Mouse (Mus musculus): ENCODE measurements around the gene Vmn1r198. TPM values are rescaled to one million over a fixed set of nuclear protein-coding genes. Genes with fewer than 3 reads are reported as not detected.
"Not testable (repeated sequence)": the region's sequence is repeated elsewhere in the genome, so short reads cannot be mapped to it uniquely, and the experiment has no call there.

Vmn1r198 gene
- not detected in 2 replicates for polyA plus RNA-seq (2012; ENCODE audit: insufficient read depth, insufficient read length, low replicate concordance, missing spikeins)

DNA sequence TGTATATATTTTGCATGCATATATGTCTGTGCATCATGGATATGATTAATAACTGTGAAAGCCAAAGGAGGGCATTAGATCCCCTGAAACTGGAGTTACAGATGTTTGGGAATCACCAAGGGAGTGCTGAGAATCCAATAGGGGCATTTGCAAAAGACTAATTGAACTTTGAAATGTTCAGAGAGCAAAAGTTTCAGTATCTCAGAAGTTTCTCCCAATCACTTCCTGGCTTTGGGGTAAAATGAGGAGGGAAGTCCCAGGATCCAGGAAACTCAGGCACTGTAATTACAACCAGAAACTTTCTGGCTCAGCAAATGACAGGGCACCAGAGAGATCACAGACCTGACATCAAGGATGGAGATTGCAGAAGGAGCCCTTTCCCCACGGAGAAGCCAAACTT is at the start of gene Vmn1r198:
TSS of gene Vmn1r198 (plus strand) at position 301 of the 400 bp plus-strand sequence.
- H3K4me3 ChIP-seq (ENCODE audit: insufficient read depth, low read depth, low read length), result no peak within 1 kb of the TSS
- TF ChIP-seq CTCF (IDR thresholded peaks at IDR 0.05; ENCODE audit: insufficient read depth, low read depth, low read length) (no peak), POLR2A (IDR thresholded peaks at IDR 0.05; ENCODE audit: insufficient read depth, low read depth, low read length) (no peak)
- 57% methylated on average over 1 of the region's 1 CpGs for WGBS
- H3K27ac ChIP-seq (ENCODE audit: insufficient read depth, low read depth, low read length), result no peak within 1 kb of the TSS
- H3K4me1 ChIP-seq (ENCODE audit: control insufficient read depth, insufficient read depth, low read length), result no peaks in the 10 kb centered on the region

DNA sequence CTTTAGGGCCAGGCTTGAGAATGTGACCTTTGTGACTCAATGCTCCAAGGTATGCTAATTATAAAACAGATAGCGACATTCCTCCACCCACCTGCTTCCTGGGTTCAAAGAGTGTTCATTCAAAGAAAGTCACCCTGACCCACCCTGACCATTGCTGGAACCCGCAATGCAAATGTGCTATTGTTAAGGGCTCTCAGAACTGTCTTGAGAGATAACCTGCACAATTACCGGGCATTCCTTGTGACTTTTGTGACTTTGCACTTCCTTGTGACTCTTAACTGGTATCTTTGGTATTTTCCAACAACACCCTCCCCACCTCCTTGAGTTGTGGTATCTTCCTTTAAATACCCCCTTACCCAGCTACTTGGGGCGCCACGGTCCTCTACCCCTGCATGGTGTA is 42.1 kb upstream of the Vmn1r198 start:
- H3K4me1 ChIP-seq (ENCODE audit: control insufficient read depth, insufficient read depth, low read length); H3K27ac ChIP-seq (ENCODE audit: insufficient read depth, low read depth, low read length); H3K4me3 ChIP-seq (ENCODE audit: insufficient read depth, low read depth, low read length): not testable (repeated sequence)
- 92% methylated on average over 5 of the region's 5 CpGs for WGBS

DNA sequence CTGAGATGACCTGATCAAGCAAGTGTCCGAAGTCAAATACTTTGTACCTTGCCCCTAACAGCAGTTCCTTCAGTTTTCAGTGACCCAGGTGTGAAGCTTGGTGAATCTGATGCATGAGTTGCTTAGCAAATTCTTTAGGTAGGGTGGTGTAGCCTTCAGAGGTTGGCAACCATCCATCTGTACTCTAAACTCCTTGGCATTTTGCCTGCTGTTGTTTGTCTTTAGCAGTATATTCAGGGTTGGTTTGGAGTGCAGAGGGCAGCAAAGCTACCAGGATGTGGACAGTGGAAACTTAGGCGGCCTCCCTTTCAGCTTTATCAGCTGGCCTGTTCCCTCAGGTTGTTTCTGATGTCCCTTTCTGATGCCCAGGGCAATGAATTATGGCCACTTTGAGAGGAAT is 34.8 kb upstream of the Vmn1r198 start:
- H3K4me3 ChIP-seq (ENCODE audit: insufficient read depth, low read depth, low read length), result no peak overlapping the region
- WGBS, result 68% methylated on average over 2 of the region's 2 CpGs
- TF ChIP-seq CTCF (IDR thresholded peaks at IDR 0.05; ENCODE audit: insufficient read depth, low read depth, low read length), result no peak
- no peak for TF ChIP-seq POLR2A (IDR thresholded peaks at IDR 0.05; ENCODE audit: insufficient read depth, low read depth, low read length)
- no peaks in the 10 kb centered on the region for H3K4me1 ChIP-seq (ENCODE audit: control insufficient read depth, insufficient read depth, low read length)
- H3K27ac ChIP-seq (ENCODE audit: insufficient read depth, low read depth, low read length), result no peak overlapping the region

DNA sequence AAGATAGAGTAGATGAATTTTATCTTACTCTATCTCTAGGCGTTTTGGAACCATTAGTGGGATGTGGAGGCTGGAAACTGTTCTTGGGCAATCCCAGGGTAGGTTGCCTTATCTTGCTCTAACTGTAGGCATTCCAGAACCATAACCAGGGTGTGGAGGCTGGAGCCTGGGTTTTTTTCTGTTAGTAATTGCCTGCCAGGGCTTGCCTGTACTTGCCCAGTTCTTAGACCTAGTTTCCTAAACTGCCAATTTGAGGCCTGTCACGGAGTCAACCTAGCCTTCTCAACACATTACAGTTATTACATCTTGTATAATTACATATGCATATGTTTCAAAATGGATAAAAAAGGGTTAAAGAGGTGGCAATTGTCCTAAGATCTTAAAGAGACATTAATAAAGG is 32.8 kb upstream of the Vmn1r198 start:
- no peak overlapping the region for H3K27ac ChIP-seq (ENCODE audit: insufficient read depth, low read depth, low read length)
- TF ChIP-seq CTCF (IDR thresholded peaks at IDR 0.05; ENCODE audit: insufficient read depth, low read depth, low read length) (no peak), POLR2A (IDR thresholded peaks at IDR 0.05; ENCODE audit: insufficient read depth, low read depth, low read length) (no peak)
- WGBS, result 83% methylated on average over 2 of the region's 2 CpGs
- no peaks in the 10 kb centered on the region for H3K4me1 ChIP-seq (ENCODE audit: control insufficient read depth, insufficient read depth, low read length)
- H3K4me3 ChIP-seq (ENCODE audit: insufficient read depth, low read depth, low read length), result no peak overlapping the region

DNA sequence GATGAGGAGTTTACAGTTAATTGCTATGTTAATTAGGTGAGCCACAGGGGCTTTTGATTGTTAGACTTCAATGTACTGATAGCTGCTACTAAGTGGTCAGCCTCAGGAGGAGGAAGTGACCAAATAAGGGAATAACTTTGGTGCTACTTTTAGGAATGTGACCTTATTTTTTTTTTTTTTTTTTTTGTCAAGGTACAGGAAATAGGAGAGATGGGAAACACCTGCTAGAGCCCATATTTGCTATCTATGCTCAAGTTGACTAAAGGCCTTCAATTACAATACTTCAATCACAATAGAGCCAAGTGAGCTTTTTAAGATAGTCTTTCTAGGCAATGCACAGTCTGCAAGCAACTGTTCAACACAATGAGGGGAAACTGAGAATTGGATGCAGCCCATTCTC is 30.1 kb upstream of the Vmn1r198 start:
- TF ChIP-seq POLR2A (IDR thresholded peaks at IDR 0.05; ENCODE audit: insufficient read depth, low read depth, low read length), result no peak
- TF ChIP-seq CTCF (IDR thresholded peaks at IDR 0.05; ENCODE audit: insufficient read depth, low read depth, low read length), result no peak
- no peak overlapping the region for H3K4me3 ChIP-seq (ENCODE audit: insufficient read depth, low read depth, low read length)
- H3K4me1 ChIP-seq (ENCODE audit: control insufficient read depth, insufficient read depth, low read length), result no peaks in the 10 kb centered on the region
- no peak overlapping the region for H3K27ac ChIP-seq (ENCODE audit: insufficient read depth, low read depth, low read length)

DNA sequence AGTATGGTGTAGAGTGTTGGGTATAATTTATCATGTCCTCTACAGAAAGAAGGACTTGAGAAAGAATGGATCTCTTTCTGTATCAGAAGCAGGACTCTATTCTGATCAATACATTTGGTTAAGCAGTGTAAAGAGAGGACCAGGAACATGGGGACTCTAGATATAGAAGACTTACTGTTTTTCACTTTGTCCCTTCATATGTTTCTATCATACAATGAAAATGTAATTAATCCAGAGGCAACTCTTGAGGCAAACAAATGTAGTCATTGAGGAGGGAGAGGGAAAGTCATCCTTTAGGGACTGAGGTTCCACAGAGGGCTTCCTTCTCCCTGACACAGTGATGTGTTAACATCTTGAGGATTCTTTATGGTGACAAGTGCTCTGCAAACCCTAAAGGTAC is 25.9 kb upstream of the Vmn1r198 start, which contains the start of gene Vmn1r197:
TSS of gene Vmn1r197 (plus strand) at position 301 of the 400 bp plus-strand sequence.
- Histone ChIP-seq H3K4me3 (ENCODE audit: insufficient read depth, low read depth, low read length) (no peak within 1 kb of the TSS), H3K4me1 (ENCODE audit: control insufficient read depth, insufficient read depth, low read length) (no peaks in the 10 kb centered on the region), H3K27ac (ENCODE audit: insufficient read depth, low read depth, low read length) (no peak within 1 kb of the TSS)
- TF ChIP-seq POLR2A (IDR thresholded peaks at IDR 0.05; ENCODE audit: insufficient read depth, low read depth, low read length) (no peak), CTCF (IDR thresholded peaks at IDR 0.05; ENCODE audit: insufficient read depth, low read depth, low read length) (no peak)

DNA sequence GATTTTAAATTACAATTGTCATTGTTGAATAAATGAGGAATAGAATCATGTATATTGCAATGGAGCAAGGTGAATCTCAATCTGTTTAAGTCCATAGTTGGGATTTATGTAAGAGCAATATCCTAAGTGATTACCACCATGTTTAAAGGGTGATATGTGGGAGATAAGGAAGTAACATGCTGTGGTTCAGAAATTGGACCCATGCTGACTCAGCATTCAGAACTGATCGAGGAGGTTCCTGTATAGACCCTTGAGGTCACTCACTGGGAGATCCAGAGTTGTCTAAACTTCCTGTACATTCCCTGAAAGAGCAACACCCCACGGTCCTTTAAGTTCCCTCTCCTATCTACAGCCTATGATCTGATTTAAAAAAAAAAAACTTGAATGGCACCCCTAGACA is 16.9 kb upstream of the Vmn1r198 start:
- Histone ChIP-seq H3K4me1 (ENCODE audit: control insufficient read depth, insufficient read depth, low read length) (no peaks in the 10 kb centered on the region), H3K27ac (ENCODE audit: insufficient read depth, low read depth, low read length) (no peak overlapping the region), H3K4me3 (ENCODE audit: insufficient read depth, low read depth, low read length) (no peak overlapping the region)
- 79% methylated on average over 2 of the region's 2 CpGs for WGBS
- no peak for TF ChIP-seq POLR2A (IDR thresholded peaks at IDR 0.05; ENCODE audit: insufficient read depth, low read depth, low read length)
- no peak for TF ChIP-seq CTCF (IDR thresholded peaks at IDR 0.05; ENCODE audit: insufficient read depth, low read depth, low read length)

DNA sequence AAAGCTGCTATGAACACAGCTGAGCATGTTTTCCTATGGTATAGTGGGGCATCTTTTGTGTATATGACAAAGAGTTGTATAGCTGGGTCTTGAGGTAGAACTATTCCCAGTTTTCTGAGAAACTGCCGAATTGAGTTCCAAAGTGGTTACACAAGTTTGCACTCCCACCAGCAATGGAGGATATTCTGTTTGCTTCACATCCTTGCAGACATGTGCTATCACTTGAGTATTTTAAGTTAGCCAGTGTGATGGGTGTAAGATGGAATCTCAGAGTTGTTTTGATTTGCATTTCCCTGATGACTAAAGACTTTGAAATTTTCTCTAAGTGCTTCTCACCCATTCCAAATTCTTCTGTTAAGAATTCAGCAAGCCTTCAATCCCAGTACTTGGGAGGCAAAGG is 14.6 kb upstream of the Vmn1r198 start:
- TF ChIP-seq CTCF (IDR thresholded peaks at IDR 0.05; ENCODE audit: insufficient read depth, low read depth, low read length) (no peak), POLR2A (IDR thresholded peaks at IDR 0.05; ENCODE audit: insufficient read depth, low read depth, low read length) (no peak)
- 88% methylated on average over 1 of the region's 1 CpGs for WGBS

DNA sequence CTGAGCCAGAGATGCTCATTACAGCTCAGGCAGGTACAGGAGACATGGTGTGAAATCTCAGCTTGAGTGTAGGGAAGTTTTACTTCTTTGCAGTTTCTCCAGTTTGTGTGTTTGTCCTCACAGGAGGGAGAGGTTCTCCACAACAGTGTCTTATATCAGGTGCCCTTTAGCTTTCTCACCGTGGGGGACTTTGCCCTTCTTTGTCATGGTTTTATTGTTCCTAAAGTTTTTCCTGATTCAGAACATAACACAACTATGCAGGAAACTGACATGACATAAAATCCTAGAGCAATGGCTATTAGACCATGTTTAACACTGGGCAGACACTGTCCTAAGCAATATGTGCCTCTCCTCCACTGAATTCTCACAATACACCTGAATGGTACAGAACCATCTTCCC is 649 bp downstream of the Vmn1r198 start:
- WGBS, result 88% methylated on average over 1 of the region's 1 CpGs
- no peak overlapping the region for H3K4me3 ChIP-seq (ENCODE audit: insufficient read depth, low read depth, low read length)
- H3K27ac ChIP-seq (ENCODE audit: insufficient read depth, low read depth, low read length), result no peak overlapping the region
- no peaks in the 10 kb centered on the region for H3K4me1 ChIP-seq (ENCODE audit: control insufficient read depth, insufficient read depth, low read length)
- TF ChIP-seq POLR2A (IDR thresholded peaks at IDR 0.05; ENCODE audit: insufficient read depth, low read depth, low read length), result no peak
- TF ChIP-seq CTCF (IDR thresholded peaks at IDR 0.05; ENCODE audit: insufficient read depth, low read depth, low read length), result no peak

More for the DNA sequence above, 14.6 kb upstream of the Vmn1r198 start:
- Histone ChIP-seq H3K4me1 (ENCODE audit: control insufficient read depth, insufficient read depth, low read length) (no peaks in the 10 kb centered on the region), H3K27ac (ENCODE audit: insufficient read depth, low read depth, low read length) (no peak overlapping the region), H3K4me3 (ENCODE audit: insufficient read depth, low read depth, low read length) (no peak overlapping the region)

DNA sequence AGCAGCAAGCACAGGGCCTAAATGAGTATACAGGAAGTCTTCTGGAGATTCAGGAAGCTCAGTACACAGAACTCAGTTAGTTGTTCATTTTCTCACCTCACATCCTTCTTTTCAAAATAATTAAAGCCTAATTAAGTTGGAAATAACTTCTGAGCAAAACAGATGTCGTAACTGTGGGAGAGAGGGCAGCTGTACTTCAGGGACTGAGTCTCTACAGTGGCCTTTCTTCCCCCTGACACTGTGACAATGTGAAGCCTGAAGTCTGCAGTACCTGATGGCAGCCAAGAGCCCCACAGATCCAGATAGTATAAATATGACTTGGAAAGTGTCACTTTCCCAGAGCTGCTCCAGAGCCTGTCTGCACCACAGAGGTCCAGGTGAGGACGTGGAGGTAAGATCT is 29.4 kb downstream of the Vmn1r198 start, which contains the start of gene Vmn1r199:
TSS of gene Vmn1r199 (plus strand) at position 301 of the 400 bp plus-strand sequence.
- Histone ChIP-seq H3K4me3 (ENCODE audit: insufficient read depth, low read depth, low read length) (no peak within 1 kb of the TSS), H3K4me1 (ENCODE audit: control insufficient read depth, insufficient read depth, low read length) (no peaks in the 10 kb centered on the region), H3K27ac (ENCODE audit: insufficient read depth, low read depth, low read length) (no peak within 1 kb of the TSS)
- TF ChIP-seq CTCF (IDR thresholded peaks at IDR 0.05; ENCODE audit: insufficient read depth, low read depth, low read length), result no peak
- no peak for TF ChIP-seq POLR2A (IDR thresholded peaks at IDR 0.05; ENCODE audit: insufficient read depth, low read depth, low read length)
- 70% methylated on average over 2 of the region's 2 CpGs for WGBS

DNA sequence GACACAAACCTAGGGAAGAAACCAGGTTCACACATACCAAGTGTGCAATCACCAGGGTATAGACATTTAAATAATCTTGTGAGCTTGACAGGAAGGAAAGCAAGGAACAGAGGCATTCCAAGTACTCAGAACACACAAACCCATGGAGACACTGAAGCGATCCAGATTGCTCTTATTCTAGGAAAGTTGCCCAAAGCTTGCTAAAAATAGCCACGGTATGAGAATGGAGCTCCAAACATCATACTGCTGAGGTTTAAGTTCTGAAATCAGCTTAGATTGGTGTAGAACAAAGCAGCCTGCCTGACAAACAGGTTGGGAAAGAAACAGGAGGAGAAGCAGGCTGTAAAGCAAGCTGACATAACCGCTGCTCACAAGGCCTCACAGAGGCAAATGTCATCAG is 31.0 kb downstream of the Vmn1r198 start:
- H3K4me1 ChIP-seq (ENCODE audit: control insufficient read depth, insufficient read depth, low read length); H3K27ac ChIP-seq (ENCODE audit: insufficient read depth, low read depth, low read length); H3K4me3 ChIP-seq (ENCODE audit: insufficient read depth, low read depth, low read length): not testable (repeated sequence)
- WGBS, result 36% methylated on average over 3 of the region's 3 CpGs

All from olfactory bulb, adult 2 months (tissue).